Mouse (Mus musculus) layer of hippocampus, postnatal 14 days (tissue): ENCODE data around the gene 1110059G10Rik. TPM values are rescaled to one million over a fixed set of nuclear protein-coding genes. Genes with fewer than 3 reads are reported as not detected.
A peak's percentile ranks its signal among the peaks of the same experiment; 100 is the strongest.

Source experiments
- DNase-seq, 2 experiments: peaks; one replicate each; pipeline ENCODE4 v3.0.0; 2021 to 2022; ENCODE audit warnings: low spot score in 2 of 2, mixed read lengths in 1 of 2
- long read RNA-seq, 2 experiments: library from polyadenylated mRNA; stranded (forward); transcript quantifications; one replicate each; pipeline ENCODE4 v2.0.0; 2021
- total RNA-seq, 2 experiments: library from RNA; stranded (reverse); gene quantifications; 2 replicates each; pipeline ENCODE4 v1.2.3; 2021

The 1110059G10Rik gene
- total RNA-seq = 10 to 100 TPM; 20.0 to 21.8 TPM
- long read RNA-seq, experiment 1, partial matches to known transcripts = 4 of 8 reads
- long read RNA-seq, experiment 1, other reads (novel, unspliced or antisense) = 1 of 8 reads
- long read RNA-seq, experiment 2, transcript 1110059G10Rik-201 (3 exons, 3,361 nt) = major isoform, 10 of 21 reads
- long read RNA-seq, experiment 2, partial matches to known transcripts = 10 of 21 reads
- long read RNA-seq, experiment 2, other reads (novel, unspliced or antisense) = 1 of 21 reads

- DNase-seq = peak; percentile 95 to 96
Observed at GRCm38 (mm10) chr9:122950643-122951475, at the start of gene 1110059G10Rik, which contains the start of gene Kif15. 1110059G10Rik (minus strand) TSS chr9:122951000. Kif15 (plus strand) TSS chr9:122951046.

- DNase-seq = no peak
Observed at GRCm38 (mm10) chr9:122999193-122999586, 48.4 kb upstream of the 1110059G10Rik start.

- DNase-seq = no peak
Observed at GRCm38 (mm10) chr9:122998406-122999192, 47.8 kb upstream of the 1110059G10Rik start.

- DNase-seq = no peak
Observed at GRCm38 (mm10) chr9:122928915-122929314, 21.9 kb downstream of the 1110059G10Rik start.

- peak; percentile 70 to 80 for DNase-seq
Observed at GRCm38 (mm10) chr9:122922936-122923381, 27.8 kb downstream of the 1110059G10Rik start, which contains the start of gene Zfp105. Zfp105 (plus strand) TSS chr9:122923072.

GRCm38 (mm10) chr9:122922436-122922835, 28.4 kb downstream of the 1110059G10Rik start:
- no peak for DNase-seq

GRCm38 (mm10) chr9:122902717-122903535, 47.9 kb downstream of the 1110059G10Rik start:
- peak; percentile 40 to 56 for DNase-seq

- DNase-seq = no peak
Observed at GRCm38 (mm10) chr9:122901047-122901446, 49.8 kb downstream of the 1110059G10Rik start.

Other genes with a start within 250 kb of the 1110059G10Rik start
- not detected for gene Topaz1, start 203.7 kb downstream of the 1110059G10Rik start, total RNA-seq
- gene Tcaim, start 145.5 kb downstream of the 1110059G10Rik start, total RNA-seq = 10 to 100 TPM; 16.2 to 16.7 TPM
- gene Gm35549, start 107.0 kb downstream of the 1110059G10Rik start, total RNA-seq = not detected
- gene Zfp445, start 85.0 kb downstream of the 1110059G10Rik start, total RNA-seq = 100 to 1,000 TPM; 155 to 177 TPM
- gene Zkscan7, start 65.3 kb downstream of the 1110059G10Rik start, total RNA-seq = 1 to 10 TPM; 5.3 to 6.8 TPM
- gene Zfp105, start 27.9 kb downstream of the 1110059G10Rik start, total RNA-seq = 1 to 10 TPM; 6.8 to 9.1 TPM
- gene Kif15, start within 50 bp of the 1110059G10Rik start, total RNA-seq = 1 to 10 TPM; 1.6 to 2.6 TPM
- 10 to 100 TPM; 27.3 to 36.0 TPM for gene Tmem42, start 70.3 kb upstream of the 1110059G10Rik start, total RNA-seq
- gene Tgm4, start 83.7 kb upstream of the 1110059G10Rik start, total RNA-seq = 1 to 10 TPM; 1.2 to 1.7 TPM
- gene Zdhhc3, start 162.2 kb upstream of the 1110059G10Rik start, total RNA-seq = 10 to 100 TPM; 71.2 to 72.7 TPM
- gene Exosc7, start 162.2 kb upstream of the 1110059G10Rik start, total RNA-seq = 10 to 100 TPM; 35.8 to 38.0 TPM
- gene Clec3b, start 199.9 kb upstream of the 1110059G10Rik start, total RNA-seq = 1 to 10 TPM; 4.1 to 6.7 TPM